Mouse (Mus musculus) kidney, adult 9 months (tissue): ENCODE measurements around the gene Tgm5.
"Not testable (repeated sequence)": the region's sequence is repeated elsewhere in the genome, so short reads cannot be mapped to it uniquely, and the experiment has no call there.

Experiments
- DNase-seq: peaks from one replicate; pipeline ENCODE4 v3.0.0; 2022

Tgm5 gene

DNA sequence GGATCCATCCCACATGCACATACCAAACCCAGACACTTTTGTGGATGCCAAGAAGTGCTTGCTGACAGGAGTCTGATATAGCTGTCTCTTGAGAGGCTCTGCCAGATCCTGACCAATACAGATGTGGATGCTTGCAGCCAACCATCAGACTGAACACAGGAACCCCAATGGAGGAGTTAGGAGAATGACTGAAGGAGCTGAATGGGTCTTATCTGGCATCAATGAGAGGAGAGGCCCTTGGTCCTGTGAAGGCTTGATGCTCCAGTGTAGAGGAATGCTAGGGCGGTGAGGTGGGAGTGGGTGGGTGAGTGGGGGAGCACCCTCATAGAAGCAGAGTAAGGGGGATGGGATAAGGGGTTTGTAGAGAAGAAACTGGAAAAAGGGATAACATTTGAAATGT, 46.8 kb downstream of the Tgm5 start:
- not testable (repeated sequence) for DNase-seq

DNA sequence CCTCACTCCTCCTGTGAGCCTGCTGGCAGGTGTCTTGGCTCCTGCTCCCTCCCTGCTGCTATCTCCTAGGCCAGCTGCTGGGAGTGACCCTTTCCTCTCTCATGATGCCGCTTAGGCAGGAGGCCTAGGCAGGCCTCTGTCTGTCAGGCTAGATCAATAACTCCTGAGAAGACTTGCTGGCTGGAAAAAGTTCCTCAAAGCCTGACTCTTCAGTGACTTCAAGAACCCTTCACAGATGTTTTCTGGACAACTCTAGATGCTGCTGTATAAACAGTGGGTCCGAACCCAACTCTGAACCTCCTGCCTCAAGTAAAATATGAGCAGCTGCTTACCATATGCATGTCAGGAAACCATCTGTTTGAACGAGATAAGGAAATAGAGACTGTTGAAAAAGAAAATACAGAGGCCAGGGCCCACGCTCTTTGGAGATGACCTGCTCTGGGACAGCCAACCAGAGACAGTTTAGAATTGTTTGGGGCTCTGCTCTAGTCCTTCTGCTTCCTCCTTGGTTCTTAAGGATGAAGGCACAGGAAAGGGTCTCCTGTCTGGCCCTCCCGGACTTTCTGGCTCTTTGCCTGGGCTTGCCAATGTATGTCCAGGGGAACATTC, 48.8 kb downstream of the Tgm5 start, which contains the start of gene Epb42:
Epb42 (minus strand) TSS at position 340 of the 609 bp plus-strand sequence.
- DNase-seq: no peak

DNA sequence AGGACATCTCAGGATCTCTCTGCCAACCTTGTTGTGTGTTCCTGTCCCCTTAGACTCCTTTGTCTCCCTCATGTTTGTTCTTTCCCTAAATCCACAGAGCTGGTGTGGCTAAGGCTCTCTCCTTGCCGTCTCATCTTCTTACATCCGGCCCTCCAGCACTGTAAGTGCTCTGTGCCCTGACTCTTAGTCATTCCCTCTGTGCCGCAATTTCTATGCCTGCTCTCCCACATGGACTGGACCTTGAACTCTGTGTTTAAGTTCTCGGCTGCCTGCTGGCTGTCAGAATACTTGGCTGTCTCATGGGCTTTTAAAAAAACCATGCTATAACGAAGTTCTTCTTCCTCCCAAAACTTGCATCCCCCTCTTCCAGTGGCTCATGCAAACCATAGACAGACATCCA, 62.7 kb downstream of the Tgm5 start:
- DNase-seq: peak; percentile 34

DNA sequence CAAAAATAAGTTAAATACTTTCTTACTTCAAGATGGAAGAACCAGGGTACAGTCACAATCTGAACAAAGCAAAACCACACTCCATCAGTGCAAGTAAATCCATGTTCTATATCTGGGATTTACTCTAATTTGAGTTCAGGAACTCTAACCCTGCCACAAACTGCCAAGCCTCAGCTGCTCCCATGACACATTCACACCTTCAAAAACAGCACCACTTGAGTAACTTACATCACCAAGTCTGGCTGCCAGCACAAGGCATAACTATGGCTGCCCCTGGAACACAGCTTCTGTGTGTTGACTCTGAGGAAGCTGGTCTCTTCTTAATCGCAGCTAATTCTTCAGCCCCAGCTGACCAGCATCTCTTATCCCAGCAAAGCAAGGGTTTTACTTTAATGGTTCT, 68.5 kb downstream of the Tgm5 start:
- DNase-seq: no peak

DNA sequence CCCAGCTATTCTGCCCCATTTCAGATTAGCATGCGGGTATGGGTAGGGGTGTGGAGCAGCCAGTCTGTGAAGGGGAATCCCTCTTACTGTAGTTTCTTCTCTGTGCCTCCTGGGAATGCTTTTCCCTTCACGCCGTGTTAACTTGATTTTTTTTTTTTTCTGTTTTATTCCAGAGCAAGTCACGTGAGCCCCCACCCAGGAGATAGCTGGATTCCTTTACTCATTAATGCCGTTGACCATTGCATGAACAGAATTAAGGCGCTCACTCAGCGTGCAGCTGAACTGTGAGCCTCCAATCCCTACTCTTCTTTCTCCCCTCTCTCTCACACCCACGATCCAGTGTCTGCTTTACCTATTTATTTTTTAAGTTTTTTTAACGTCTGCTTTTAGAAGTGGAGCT, 69.4 kb downstream of the Tgm5 start:
- DNase-seq: peak; percentile 78

DNA sequence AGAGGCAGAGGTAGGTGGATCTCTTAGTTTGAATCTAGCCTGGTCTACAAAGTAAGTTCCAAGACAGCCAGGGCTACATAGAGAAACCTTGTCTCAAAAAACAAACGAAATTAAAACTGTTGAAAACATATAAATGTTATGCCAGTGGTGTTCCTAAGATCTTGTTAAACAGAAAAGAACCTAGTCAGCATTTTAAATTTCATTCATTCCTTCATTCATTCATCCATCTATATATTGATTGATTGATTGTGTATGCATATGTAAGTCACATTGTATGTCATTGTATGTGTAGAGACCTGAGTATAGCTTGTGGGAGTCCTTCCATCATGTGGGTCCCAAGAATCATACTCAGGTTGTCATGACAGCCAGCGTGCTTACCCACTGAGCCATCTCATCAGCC, 70.1 kb downstream of the Tgm5 start:
- no peak for DNase-seq

DNA sequence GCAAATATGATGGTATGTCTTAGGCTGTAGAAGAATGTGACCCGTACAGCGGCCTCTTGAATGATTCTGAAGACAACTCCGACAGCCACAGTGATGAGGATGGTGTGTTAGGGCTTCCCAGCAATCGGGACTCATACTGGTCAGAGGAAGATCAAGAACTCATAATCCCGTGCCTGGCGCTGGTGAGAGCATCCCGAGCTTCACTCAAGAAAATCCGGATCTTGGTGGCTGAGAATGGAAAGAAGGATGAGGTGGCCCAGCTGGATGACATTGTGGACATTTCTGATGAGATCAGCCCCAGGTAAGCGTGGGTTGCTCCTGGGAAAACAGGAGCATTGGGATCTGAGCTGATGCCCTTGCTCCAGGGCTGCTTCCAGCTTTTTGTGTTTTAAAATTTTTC, 73.0 kb downstream of the Tgm5 start:
- DNase-seq: no peak

DNA sequence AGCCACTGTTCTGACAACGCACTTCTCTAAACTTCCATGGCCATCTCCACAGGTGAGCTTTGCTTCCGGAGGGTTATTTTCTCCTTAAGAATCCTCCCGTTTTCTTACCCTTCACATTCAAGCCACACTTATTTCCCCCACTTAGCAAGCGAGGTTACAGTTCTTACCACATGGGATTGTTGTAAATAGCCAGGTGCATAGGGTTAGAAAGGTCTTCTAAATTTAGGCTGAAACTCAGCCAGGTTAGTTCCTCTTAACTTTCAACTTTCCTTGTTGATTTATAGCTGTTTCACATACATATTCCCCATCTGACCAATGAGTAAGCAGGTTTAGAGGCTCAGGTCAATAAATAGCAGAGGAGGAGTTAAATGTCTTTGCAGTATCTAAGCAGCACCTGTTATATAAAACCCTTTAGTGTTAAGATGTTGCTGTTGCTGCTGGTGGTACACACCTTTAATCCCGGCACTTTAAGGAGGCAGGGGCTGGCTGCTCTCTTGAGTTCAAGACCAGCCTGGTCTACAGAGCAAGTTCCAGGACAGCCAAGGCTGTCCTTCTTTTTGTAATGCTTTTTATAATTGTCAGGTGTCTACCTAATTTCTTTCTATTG, 76.5 kb downstream of the Tgm5 start:
- no peak for DNase-seq

DNA sequence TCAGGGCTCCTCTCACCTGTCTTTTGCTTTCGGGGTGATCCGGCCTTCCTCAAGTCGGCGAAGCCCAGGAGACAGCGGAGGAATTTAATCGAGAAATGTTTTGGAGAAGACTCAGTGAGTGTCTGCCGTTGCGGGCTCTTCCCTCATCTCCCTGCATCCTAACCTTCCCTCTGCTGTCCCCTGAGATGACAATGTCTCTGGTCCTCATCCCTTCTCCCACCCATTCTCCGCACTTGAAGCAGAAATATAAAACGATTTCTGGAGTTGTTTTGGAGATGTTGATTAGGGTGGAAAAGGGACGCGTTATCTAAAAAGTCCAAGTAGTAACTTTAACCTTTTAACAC, 77.0 kb downstream of the Tgm5 start:
- DNase-seq: no peak

DNA sequence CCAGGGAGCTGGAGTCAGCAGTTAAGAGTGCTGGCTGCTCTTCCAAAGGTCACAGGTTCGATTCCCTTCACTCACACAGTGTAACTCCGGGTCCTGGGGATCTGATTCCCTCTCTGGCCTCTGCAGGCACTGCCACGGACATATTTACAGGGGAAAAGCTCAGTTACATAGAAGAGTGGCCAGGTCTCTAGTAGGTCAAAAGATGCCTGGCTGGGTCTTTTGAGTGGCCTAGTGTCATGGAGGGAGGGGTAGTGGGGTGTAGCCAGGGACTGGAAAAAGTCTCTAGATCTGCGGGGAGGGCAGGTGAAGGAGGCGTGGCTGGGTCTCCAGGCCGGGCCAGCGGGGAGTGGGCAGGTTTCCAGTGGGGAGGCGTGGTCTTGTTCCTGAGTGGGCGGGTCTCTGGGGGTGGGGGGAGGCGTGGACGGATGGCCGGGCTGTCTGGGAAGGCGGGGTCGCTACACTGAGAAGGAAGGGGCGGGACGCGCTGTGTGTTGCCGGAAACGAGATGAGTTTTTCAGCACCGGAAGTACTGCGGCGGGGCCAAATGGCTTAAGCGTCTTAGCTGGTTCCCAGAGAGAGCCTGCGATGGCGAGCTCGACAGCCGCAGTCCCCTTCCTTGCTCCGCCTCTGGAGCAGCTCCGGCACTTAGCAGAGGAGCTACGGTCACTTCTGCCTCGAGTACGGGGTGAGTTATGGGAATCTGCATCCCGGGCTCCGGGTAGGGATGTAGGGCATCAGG, 77.5 kb downstream of the Tgm5 start, which contains the start of gene Ccndbp1:
Ccndbp1 (plus strand) TSS at position 479 of the 739 bp plus-strand sequence.
- DNase-seq: peak; percentile 95

DNA sequence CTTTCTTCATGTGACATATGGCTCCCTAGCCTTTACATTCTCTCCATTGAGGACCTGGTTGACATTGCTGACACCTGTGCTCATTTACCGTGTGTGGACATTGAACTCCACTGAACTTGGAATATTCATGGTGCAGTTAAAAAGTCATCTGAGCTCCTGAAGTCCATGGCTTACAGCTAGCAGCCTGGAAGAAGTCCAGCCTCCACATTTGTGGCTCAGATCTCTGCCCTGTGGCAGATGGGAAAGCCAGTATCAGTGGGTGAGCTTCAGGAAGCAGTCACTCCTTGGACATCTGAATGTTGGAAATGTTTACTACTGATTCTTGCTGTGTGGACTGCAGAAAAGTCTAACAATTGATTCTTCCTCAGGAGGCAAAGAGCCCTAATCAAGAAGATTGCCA, 78.7 kb downstream of the Tgm5 start:
- peak; percentile 31 for DNase-seq

DNA sequence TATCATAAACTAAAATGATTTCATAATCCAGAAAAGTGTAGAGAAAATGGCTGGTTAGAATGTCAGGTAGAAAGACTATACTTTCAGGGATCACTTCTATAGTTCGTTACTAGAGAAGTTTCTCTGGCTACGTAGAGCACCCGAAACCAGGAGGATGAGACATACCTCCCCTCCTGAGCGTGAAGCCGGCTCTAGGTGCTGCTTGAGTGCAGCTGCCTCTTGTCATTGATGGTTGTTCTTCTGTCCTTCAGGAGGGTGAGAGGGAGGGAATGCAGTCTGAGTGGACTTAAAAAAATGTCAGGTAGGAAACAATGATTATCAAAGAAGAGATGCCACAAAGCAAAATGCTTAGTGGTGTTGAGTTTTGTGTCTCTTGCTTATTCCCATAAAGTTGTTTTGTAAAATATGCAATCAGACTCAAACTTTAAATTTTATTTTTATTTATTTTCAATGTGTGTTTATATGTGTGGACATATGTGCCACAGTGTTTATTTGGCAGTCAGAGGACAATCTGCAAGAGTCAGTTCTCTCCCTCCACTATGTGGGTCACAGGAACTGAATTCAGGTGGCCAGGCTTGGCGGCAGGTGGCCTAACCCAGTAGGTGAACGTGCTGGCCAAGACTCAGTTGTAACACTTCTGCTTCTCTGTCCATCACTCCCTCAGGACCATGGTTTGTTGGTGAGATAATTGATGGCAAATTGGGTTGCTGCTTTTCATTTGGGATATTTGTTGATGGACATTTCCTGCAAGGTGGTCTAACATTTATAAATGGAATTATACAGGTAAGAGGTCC, 81.4 kb downstream of the Tgm5 start:
- DNase-seq: no peak

DNA sequence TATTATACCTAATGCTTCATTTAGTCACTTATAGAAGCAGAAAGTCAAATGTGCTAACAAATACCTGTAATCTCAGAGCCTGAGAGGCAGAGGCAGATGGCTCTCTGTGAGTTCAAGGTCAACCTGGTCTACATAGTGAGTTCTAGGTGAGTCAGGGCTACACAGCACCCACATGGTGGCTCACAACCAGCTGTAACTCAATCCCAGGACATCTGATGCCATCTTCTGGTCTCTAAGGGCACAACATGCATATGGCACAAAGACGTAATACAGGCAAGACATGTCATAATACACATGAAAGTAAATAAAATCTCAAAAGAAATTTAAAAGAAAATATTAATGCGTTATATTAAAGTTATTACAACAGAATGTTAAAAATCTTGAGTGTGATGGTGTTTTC, 82.1 kb downstream of the Tgm5 start:
- no peak for DNase-seq

DNA sequence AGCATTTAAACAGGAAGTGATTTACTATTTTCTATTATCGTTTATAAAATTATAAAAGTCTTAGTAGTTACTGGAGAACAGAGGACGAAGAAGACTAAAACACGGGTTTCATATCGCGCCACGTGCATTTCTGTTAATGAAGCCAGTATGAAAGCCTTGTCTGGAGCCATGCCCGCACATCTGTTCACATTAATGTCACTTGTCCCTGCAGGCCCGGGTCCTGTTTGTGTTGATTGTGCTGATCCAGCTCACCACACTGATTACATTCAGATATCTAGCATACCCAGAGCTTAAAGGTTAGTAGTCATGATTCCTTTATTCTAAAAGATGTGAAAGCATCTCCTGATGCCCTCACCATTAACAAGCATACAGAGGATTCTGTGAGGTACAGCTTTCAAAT, 86.8 kb downstream of the Tgm5 start:
- no peak for DNase-seq

DNA sequence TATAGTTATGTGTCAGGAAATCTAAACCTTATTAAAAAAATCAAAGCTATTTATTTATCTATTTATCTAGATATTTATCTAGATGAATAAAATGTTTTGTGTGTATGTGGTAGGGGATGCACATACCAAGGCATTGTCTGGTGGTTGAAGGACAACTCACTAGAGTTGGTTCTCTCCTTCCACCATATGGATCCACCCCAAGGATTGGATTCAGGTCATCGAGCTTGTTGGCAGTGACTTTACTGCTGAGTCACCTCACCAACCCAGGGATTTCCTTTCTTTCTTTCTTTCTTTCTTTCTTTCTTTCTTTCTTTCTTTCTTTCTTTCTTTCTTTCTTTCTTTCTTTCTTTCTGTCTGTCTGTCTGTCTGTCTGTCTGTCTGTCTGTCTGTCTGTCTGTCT, 89.0 kb downstream of the Tgm5 start:
- DNase-seq: not testable (repeated sequence)
